Mouse (Mus musculus): ENCODE data around the gene Cd200r4. TPM values are rescaled to one million over a fixed set of nuclear protein-coding genes. Genes with fewer than 3 reads are reported as not detected.

Gene Cd200r4
- total and polyA plus RNA-seq, 3 experiments: 1.1 to 1.6 TPM; not detected in 1

GRCm38 (mm10) chr16:44767967-44768366 is 43.6 kb upstream of the Cd200r4 start:
- H3K79me2 ChIP-seq (ENCODE audit: control insufficient read depth, insufficient read depth, low read length, poor library complexity): no peaks in the 10 kb centered on the region
- peak overlapping the region; percentile 38 for H3K9ac ChIP-seq (ENCODE audit: control insufficient read depth, low read depth, low read length, poor library complexity, severe bottlenecking)
- peak overlapping the region; percentile 36 to 69 for H3K4me3 ChIP-seq (ENCODE audit: control insufficient read depth in 1 of 2, insufficient read depth in 1 of 2, low read depth in 2 of 2, low read length in 2 of 2)
- H3K27ac ChIP-seq (ENCODE audit: control insufficient read depth, low read depth, low read length): peak overlapping the region; percentile 9; the same call in 1 of the 2 replicates
- H3K4me1 ChIP-seq (ENCODE audit: control insufficient read depth in 1 of 2, insufficient read depth in 2 of 2, low read length in 2 of 2): peaks cover 6 to 12% of the 10 kb centered on the region in 2 experiments
- DNase-seq (ENCODE audit: low read depth, low spot score): peak; percentile 82
- no peaks in the 10 kb centered on the region for H3K9me3 ChIP-seq (replicated peaks; ENCODE audit: insufficient read depth, low read length)
- peaks cover 0 to 23% of the 10 kb centered on the region in 2 experiments; a peak in 2 of 4 replicates for H3K36me3 ChIP-seq (ENCODE audit: control insufficient read depth in 1 of 2, insufficient read depth in 2 of 2, low read length in 2 of 2)
- no peaks in the 10 kb centered on the region for H3K27me3 ChIP-seq (ENCODE audit: control insufficient read depth in 1 of 2, insufficient read depth in 2 of 2, low read length in 2 of 2)
- TF ChIP-seq SMC3 (IDR thresholded peaks at IDR 0.05; ENCODE audit: low read depth, low read length): peak; percentile 88
- TF ChIP-seq TCF12 (IDR thresholded peaks at IDR 0.05; ENCODE audit: low read depth, low read length): peak; percentile 39; the same call in 1 of the 2 replicates
- TF ChIP-seq RCOR1 (IDR thresholded peaks at IDR 0.05; ENCODE audit: low read depth, low read length): 0 out of 2 replicates have a peak, but pooled peaks have one; percentile 13
- TF ChIP-seq CHD2 (IDR thresholded peaks at IDR 0.05; ENCODE audit: low read length): no peak
- peak; percentile 30; the same call in 1 of the 2 replicates for TF ChIP-seq GATA1 (IDR thresholded peaks at IDR 0.05; ENCODE audit: low read depth, low read length)
- 0 out of 2 replicates have a peak, but pooled peaks have one; percentile 27 for TF ChIP-seq MYC (IDR thresholded peaks at IDR 0.05; ENCODE audit: low read depth, low read length)
- no peak for TF ChIP-seq CHD1 (IDR thresholded peaks at IDR 0.05; ENCODE audit: low read depth, low read length)
- TF ChIP-seq GABPA (IDR thresholded peaks at IDR 0.05; ENCODE audit: low read depth, low read length): no peak
- no peak for TF ChIP-seq MEF2A (IDR thresholded peaks at IDR 0.05; ENCODE audit: extremely low read depth, insufficient replicate concordance, low read depth, low read length, poor library complexity, severe bottlenecking)
- TF ChIP-seq USF1 (IDR thresholded peaks at IDR 0.05; ENCODE audit: low read depth, low read length): no peak
- no peak for TF ChIP-seq MAFK (IDR thresholded peaks at IDR 0.05; ENCODE audit: borderline replicate concordance, low read depth, low read length)
- peak; percentile 44 to 87 (median 65) for TF ChIP-seq CTCF (IDR thresholded peaks at IDR 0.05 in 2 of 3, conservative IDR thresholded peaks at IDR 0.05 in 1 of 3; ENCODE audit: control insufficient read depth in 1 of 3, insufficient read depth in 1 of 3, low read depth in 2 of 3, low read length in 3 of 3, poor library complexity in 1 of 3, severe bottlenecking in 1 of 3)
- TF ChIP-seq MAZ (IDR thresholded peaks at IDR 0.05; ENCODE audit: low read depth, low read length): no peak
- peak in 1 of 2 experiments; percentile 11; a peak in 2 of 4 replicates for TF ChIP-seq EP300 (IDR thresholded peaks at IDR 0.05; ENCODE audit: low read depth in 1 of 2, low read length in 2 of 2)
- TF ChIP-seq TBP (IDR thresholded peaks at IDR 0.05; ENCODE audit: low read depth, low read length): no peak
- no peak for TF ChIP-seq NRF1 (IDR thresholded peaks at IDR 0.05; ENCODE audit: insufficient read depth, low read depth, low read length, poor library complexity, severe bottlenecking)
- no peak for TF ChIP-seq MXI1 (IDR thresholded peaks at IDR 0.05; ENCODE audit: low read depth, low read length)
- no peak for TF ChIP-seq HCFC1 (IDR thresholded peaks at IDR 0.05; ENCODE audit: low read depth, low read length)
- no peak for TF ChIP-seq NELFE (IDR thresholded peaks at IDR 0.05; ENCODE audit: low read depth, low read length)
- TF ChIP-seq RAD21 (IDR thresholded peaks at IDR 0.05; ENCODE audit: low read depth, low read length): peak; percentile 87
- TF ChIP-seq TAL1 (IDR thresholded peaks at IDR 0.05; ENCODE audit: low read length): no peak
- TF ChIP-seq KAT2A (conservative IDR thresholded peaks at IDR 0.05; ENCODE audit: low read depth, low read length): no peak; the same call in 1 of the 2 replicates
- TF ChIP-seq UBTF (IDR thresholded peaks at IDR 0.05; ENCODE audit: borderline replicate concordance, insufficient read depth, low read depth, low read length): no peak
- TF ChIP-seq ZMIZ1 (IDR thresholded peaks at IDR 0.05; ENCODE audit: low read depth, low read length): no peak
- TF ChIP-seq JUND (IDR thresholded peaks at IDR 0.05; ENCODE audit: low read depth, low read length): no peak
- no peak for TF ChIP-seq ZNF384 (IDR thresholded peaks at IDR 0.05; ENCODE audit: low read depth, low read length)
- no peak for TF ChIP-seq ZKSCAN1 (IDR thresholded peaks at IDR 0.05; ENCODE audit: low read depth, low read length)
- TF ChIP-seq ELF1 (IDR thresholded peaks at IDR 0.05; ENCODE audit: low read depth, low read length): no peak
- TF ChIP-seq SIN3A (IDR thresholded peaks at IDR 0.05; ENCODE audit: low read length): peak; percentile 83
- TF ChIP-seq POLR2A (IDR thresholded peaks at IDR 0.05; ENCODE audit: control insufficient read depth in 1 of 2, insufficient read depth in 1 of 2, low read depth in 1 of 2, low read length in 2 of 2, poor library complexity in 1 of 2): no peak
- peak; percentile 76 for TF ChIP-seq ZC3H11A (IDR thresholded peaks at IDR 0.05; ENCODE audit: low read depth, low read length)
- no peak for TF ChIP-seq MYB (IDR thresholded peaks at IDR 0.05; ENCODE audit: low read depth, low read length)
- TF ChIP-seq ETS1 (IDR thresholded peaks at IDR 0.05; ENCODE audit: low read depth, low read length): no peak
- no peak for TF ChIP-seq E2F4 (IDR thresholded peaks at IDR 0.05; ENCODE audit: borderline replicate concordance, low read depth, low read length)
- no peak for TF ChIP-seq POLR2AphosphoS5 (IDR thresholded peaks at IDR 0.05; ENCODE audit: borderline replicate concordance, low read depth, low read length)
- TF ChIP-seq USF2 (IDR thresholded peaks at IDR 0.05; ENCODE audit: borderline replicate concordance in 1 of 2, insufficient read depth in 1 of 2, low read depth in 1 of 2, low read length in 2 of 2): no peak
- TF ChIP-seq POLR2AphosphoS2 (IDR thresholded peaks at IDR 0.05; ENCODE audit: low read length): no peak
- TF ChIP-seq MAX (IDR thresholded peaks at IDR 0.05; ENCODE audit: low read length): no peak
